Mouse (Mus musculus) myocyte (in vitro differentiated cells): ENCODE data around the gene Zfp174.

Source experiments
- MAX ChIP-seq: IDR thresholded peaks from one replicate; pipeline ENCODE4 v1.6.1; 2011; ENCODE audit warnings: low read depth, mild to moderate bottlenecking, control low read depth
- MYOD1 ChIP-seq, 3 experiments: IDR thresholded peaks; one replicate each; pipeline ENCODE4 v1.6.1; 2011; ENCODE audit warnings: control low read depth in 2 of 3, low read depth in 2 of 3, mild to moderate bottlenecking in 2 of 3, moderate library complexity in 1 of 3; ENCODE audit not compliant: insufficient read length in 2 of 3, control insufficient read depth in 1 of 3
- MYOG ChIP-seq, 3 experiments: IDR thresholded peaks; one replicate each; pipeline ENCODE4 v1.6.1; 2011; ENCODE audit warnings: control low read depth in 2 of 3, low read depth in 2 of 3, mild to moderate bottlenecking in 2 of 3; ENCODE audit not compliant: insufficient read length in 2 of 3, control insufficient read depth in 1 of 3, insufficient read depth in 1 of 3
- POLR2A ChIP-seq: IDR thresholded peaks from one replicate; pipeline ENCODE4 v1.6.1; 2011; ENCODE audit warnings: low read depth, mild to moderate bottlenecking, control low read depth, moderate library complexity; ENCODE audit not compliant: insufficient read length
- POLR2AphosphoS2 ChIP-seq: IDR thresholded peaks from one replicate; pipeline ENCODE4 v1.6.1; 2011; ENCODE audit warnings: low read depth, control low read depth; ENCODE audit not compliant: insufficient read length
- REST ChIP-seq: IDR thresholded peaks from one replicate; pipeline ENCODE4 v1.6.1; 2011; ENCODE audit warnings: mild to moderate bottlenecking, control low read depth, moderate library complexity; ENCODE audit not compliant: insufficient read depth, insufficient read length
- SRF ChIP-seq: IDR thresholded peaks from one replicate; pipeline ENCODE4 v1.6.1; 2011; ENCODE audit warnings: low read depth; ENCODE audit not compliant: control insufficient read depth, insufficient read length
- USF1 ChIP-seq: IDR thresholded peaks from one replicate; pipeline ENCODE4 v1.6.1; 2011; ENCODE audit warnings: low read depth, mild to moderate bottlenecking, control low read depth, moderate library complexity

- TF ChIP-seq POLR2A = no peak
- TF ChIP-seq REST = no peak
- no peak for TF ChIP-seq MAX
- TF ChIP-seq USF1 = no peak
- no peak for TF ChIP-seq SRF
- TF ChIP-seq POLR2AphosphoS2 = no peak
- no peak for TF ChIP-seq MYOD1 (IDR thresholded peaks at IDR 0.05; ENCODE audit: control insufficient read depth in 1 of 3, insufficient read length in 2 of 3, low read depth in 2 of 3)
- TF ChIP-seq MYOG (IDR thresholded peaks at IDR 0.05; ENCODE audit: control insufficient read depth in 1 of 3, insufficient read depth in 1 of 3, insufficient read length in 2 of 3, low read depth in 2 of 3) = no peak
Observed at GRCm38 (mm10) chr16:3855776-3856175, 8.7 kb downstream of the Zfp174 start.
